ENCODE assay signal across 21 mouse cellular contexts in the genomic region with DNA sequence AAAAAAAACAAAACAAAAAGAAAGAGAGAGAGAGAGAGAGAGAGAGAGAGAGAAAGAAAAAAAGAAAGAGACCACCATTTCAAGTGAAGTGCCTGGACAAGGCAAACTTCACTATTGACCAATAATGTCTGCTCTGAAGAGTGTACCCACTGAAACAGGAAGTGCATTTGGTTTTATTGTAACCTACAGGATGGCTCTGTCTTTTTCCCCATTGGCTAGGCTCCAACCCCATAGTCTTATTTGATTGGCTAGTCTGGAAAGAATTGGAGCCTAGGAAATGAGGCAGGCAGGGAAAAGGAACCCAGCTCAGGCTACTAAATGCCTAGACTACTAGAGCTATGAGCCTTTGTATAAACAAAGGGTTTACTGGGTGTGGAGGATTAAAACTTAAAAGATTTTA. TPM values are rescaled to one million over a fixed set of nuclear protein-coding genes. Genes with fewer than 3 reads are reported as not detected.
DNase-seq lines count a peak whose midpoint lies in the region; ATAC-seq and TF ChIP-seq lines count a peak whose summit lies in the region.
"Had no signal": no experiment of that assay in that cellular context is flagged by ENCODE, and none has a peak within 500 bp of the region (broad histone marks: within the 10 kb centered on the region; RNA-seq: fewer than 3 reads in every experiment).

No protein-coding gene starts in this region.

- peak; percentile 23 for DNase-seq in 3T3-L1 (ENCODE audit: low read depth, low spot score)
- peak; percentile 37 for DNase-seq in A20 (ENCODE audit: low read depth, low spot score)
- peak; percentile 73 for DNase-seq in MEL-GATA-1-ER (ENCODE audit: extremely low read depth, low read depth)
- no peak for DNase-seq in left cerebral cortex, adult 2 months (ENCODE audit: extremely low spot score in 1 of 2, low spot score in 2 of 2)
- no peak for DNase-seq in liver, embryonic 11.5 days (ENCODE audit: low spot score)
- DNase-seq in right cerebral cortex, adult 2 months (ENCODE audit: low spot score in 2 of 2) = no peak
- DNase-seq: adrenal gland, postnatal 14 days; cerebellum, adult 11-12 months; cerebellum, adult 9-10 months; cerebellum, postnatal 25 days; gastrocnemius, postnatal 10 days; heart, adult 2 months; heart, postnatal 14 days had no signal

- H3K9me3 ChIP-seq in liver, embryonic 11.5 days (ENCODE audit: control insufficient read depth, low read length) = no peaks in the 10 kb centered on the region
- H3K9me3 ChIP-seq: embryonic facial prominence, embryonic 13.5 days; forebrain, embryonic 12.5 days; heart, embryonic 15.5 days; hindbrain, embryonic 13.5 days had no signal

- ATAC-seq in megakaryocyte, adult 5-6 weeks (ENCODE audit: poor library complexity, severe bottlenecking) = peak; percentile 50; the same call in 1 of the 2 replicates
- ATAC-seq in liver, embryonic 11.5 days (replicated peaks; ENCODE audit: low FRiP score) = no peak
- ATAC-seq: forebrain, embryonic 16.5 days; hindbrain, postnatal 0 days had no signal

- intact Hi-C loops in left cerebral cortex, adult 2 months (cut with DNase I) = loop anchor here (5.0 kb wide), 1 partner anchor 167 kb away; no protein-coding TSS in a partner anchor

- H3K4me3 ChIP-seq in left cerebral cortex, adult 2 months = no peak overlapping the region
- H3K4me3 ChIP-seq in liver, embryonic 11.5 days (ENCODE audit: low read depth, low read length) = no peak overlapping the region
- H3K4me3 ChIP-seq: embryonic facial prominence, embryonic 13.5 days; forebrain, embryonic 12.5 days; heart, adult 2 months; heart, embryonic 15.5 days; hindbrain, embryonic 13.5 days had no signal

- TF ChIP-seq CTCF in left cerebral cortex, adult 2 months (IDR thresholded peaks at IDR 0.05) = no peak

- no peak overlapping the region for H3K27ac ChIP-seq in left cerebral cortex, adult 2 months
- no peak overlapping the region for H3K27ac ChIP-seq in liver, embryonic 11.5 days (ENCODE audit: low read depth, low read length)
- H3K27ac ChIP-seq: embryonic facial prominence, embryonic 13.5 days; forebrain, embryonic 12.5 days; heart, adult 2 months; heart, embryonic 15.5 days; hindbrain, embryonic 13.5 days; hindbrain, postnatal 0 days had no signal

- no peak overlapping the region for H3K9ac ChIP-seq in liver, embryonic 11.5 days (ENCODE audit: low read depth, low read length)
- H3K9ac ChIP-seq: embryonic facial prominence, embryonic 13.5 days; forebrain, embryonic 12.5 days; heart, embryonic 15.5 days; hindbrain, embryonic 13.5 days had no signal

- no peaks in the 10 kb centered on the region for H3K27me3 ChIP-seq in liver, embryonic 11.5 days (replicated peaks; ENCODE audit: control insufficient read depth, insufficient read depth, low read length)
- H3K27me3 ChIP-seq: embryonic facial prominence, embryonic 13.5 days; heart, embryonic 15.5 days had no signal

- H3K4me1 ChIP-seq in liver, embryonic 11.5 days (replicated peaks; ENCODE audit: control insufficient read depth, insufficient read depth, low read length) = 0 out of 2 replicates have a peak, but pooled peaks cover 4% of the 10 kb centered on the region

- no peaks in the 10 kb centered on the region for H3K36me3 ChIP-seq in liver, embryonic 11.5 days (ENCODE audit: control insufficient read depth, insufficient read depth, low read length)
- H3K36me3 ChIP-seq: embryonic facial prominence, embryonic 13.5 days; forebrain, embryonic 12.5 days; heart, embryonic 15.5 days; hindbrain, embryonic 13.5 days had no signal

- H3K4me2 ChIP-seq in liver, embryonic 11.5 days = no peak overlapping the region
- H3K4me2 ChIP-seq: embryonic facial prominence, embryonic 13.5 days; forebrain, embryonic 12.5 days; heart, embryonic 11.5 days; heart, embryonic 15.5 days; hindbrain, embryonic 13.5 days had no signal

RNA-seq across cellular contexts. Expression of a gene that starts 17.0 kb away (rescaled TPM):
- 1.4 and 6.4 TPM in 2 replicates for total RNA-seq in megakaryocyte, adult 5-6 weeks (2015)
- 29.1 and 31.6 TPM in 2 replicates for total RNA-seq in megakaryocyte, adult 5-6 weeks (2017)
- 10 to 100 TPM; 22.6 to 26.1 TPM for total RNA-seq in left cerebral cortex, adult 2 months (2021)
- polyA plus RNA-seq in liver, embryonic 11.5 days (2014; fragmentation: Nextera tagmentation; extraction: Ambion mirVana) = 28.7 and 31.0 TPM in 2 replicates

RNA-seq across cellular contexts. Expression of a gene that starts 57.9 kb away (rescaled TPM):
- 21.3 and 25.6 TPM in 2 replicates for total RNA-seq in megakaryocyte, adult 5-6 weeks (2015)
- 15.1 and 22.5 TPM in 2 replicates for total RNA-seq in megakaryocyte, adult 5-6 weeks (2017)
- total RNA-seq in left cerebral cortex, adult 2 months (2021) = 10 to 100 TPM; 16.1 to 20.1 TPM
- polyA plus RNA-seq in liver, embryonic 11.5 days (2014; fragmentation: Nextera tagmentation; extraction: Ambion mirVana) = 47.9 and 52.3 TPM in 2 replicates

Comparison
In these comparisons a context has a peak if more than half of its experiments do, and no peak if none do; other contexts are left out.
1. DNase-seq: peak in 3T3-L1 (single experiment), A20 (single experiment) and MEL-GATA-1-ER (single experiment); none in left cerebral cortex, adult 2 months (0 of 2), liver, embryonic 11.5 days (single experiment) and right cerebral cortex, adult 2 months (0 of 2).